Mouse (Mus musculus) stomach, embryonic 14.5 days (tissue): ENCODE results near the gene Lsm11. TPM values are rescaled to one million over a fixed set of nuclear protein-coding genes. Genes with fewer than 3 reads are reported as not detected.

ENCODE experiments used
- ATAC-seq: fragments of 200-750 bp; cut with Nextera tagmentation; 2 replicates; pipeline ENCODE4 v1.8.0; 2017; ENCODE audit warnings: low read depth, moderate TSS enrichment; ENCODE audit not compliant: insufficient number of reproducible peaks, insufficient read depth, low FRiP score
- H3K27ac ChIP-seq: fragments of 300-500 bp; sonication (generic); 2 replicates; pipeline ENCODE4 v1.5.1; 2014; ENCODE audit warnings: mild to moderate bottlenecking, low read length, moderate library complexity, mixed read lengths
- H3K27me3 ChIP-seq: fragments of 300-500 bp; sonication (generic); 2 replicates; pipeline ENCODE4 v1.6.1; 2014; ENCODE audit warnings: low read length, control low read depth, mixed read lengths; ENCODE audit not compliant: control insufficient read depth, insufficient read depth
- H3K36me3 ChIP-seq: fragments of 300-500 bp; sonication (generic); 2 replicates; pipeline ENCODE4 v1.6.1; 2014; ENCODE audit warnings: mild to moderate bottlenecking, control low read depth, low read length, moderate library complexity, mixed read lengths; ENCODE audit not compliant: control insufficient read depth, insufficient read depth
- H3K4me1 ChIP-seq: fragments of 300-500 bp; sonication (generic); 2 replicates; pipeline ENCODE4 v1.6.1; 2014; ENCODE audit warnings: low read length, control low read depth, mixed read lengths; ENCODE audit not compliant: control insufficient read depth, insufficient read depth
- H3K4me2 ChIP-seq: fragments of 300-500 bp; sonication (generic); replicated peaks from 2 replicates; pipeline ENCODE4 v1.6.1; 2014; ENCODE audit warnings: low read depth, low read length, control low read depth
- H3K4me3 ChIP-seq: fragments of 300-500 bp; sonication (generic); 2 replicates; pipeline ENCODE4 v1.5.1; 2014; ENCODE audit warnings: low read depth, low read length, control low read depth
- H3K9ac ChIP-seq: fragments of 300-500 bp; sonication (generic); replicated peaks from 2 replicates; pipeline ENCODE4 v1.6.1; 2014; ENCODE audit warnings: low read depth, mild to moderate bottlenecking, control low read depth, low read length, moderate library complexity, mixed read lengths
- H3K9me3 ChIP-seq: fragments of 300-500 bp; sonication (generic); 2 replicates; pipeline ENCODE4 v1.6.1; 2016; ENCODE audit warnings: low read depth, low read length, control low read depth; ENCODE audit not compliant: control insufficient read depth
- WGBS: fragments of 180-500 bp; shearing (Covaris S2); extraction: QIAGEN DNeasy Blood & Tissue Kit; methylation state at CpG from one replicate; pipeline ENCODE4 v1.1.7; 2014; 5-methylcytosine and 5-hydroxymethylcytosine counted together
- polyA plus RNA-seq: library from polyadenylated mRNA; unstranded; fragments of >200 nt; fragmentation: Nextera tagmentation; extraction: Ambion mirVana; gene quantifications from 2 replicates; pipeline ENCODE4 v1.2.1, GENCODE M21; 2014

Gene Lsm11
- polyA plus RNA-seq: 9.2 and 9.9 TPM in 2 replicates

GRCm38 (mm10) chr11:45944643-45945156 lies at the start of gene Lsm11:
Gene Lsm11, minus strand, starts transcription at chr11:45944935.
- peak within 1 kb of the TSS; percentile 93 for H3K4me3 ChIP-seq
- ATAC-seq: peak; percentile 91
- peaks cover 7% of the 10 kb centered on the region; the same call in 1 of the 2 replicates for H3K36me3 ChIP-seq
- peaks cover 4% of the 10 kb centered on the region; the same call in 1 of the 2 replicates for H3K4me1 ChIP-seq
- no peaks in the 10 kb centered on the region for H3K9me3 ChIP-seq
- WGBS: under 1% methylated on average over 55 of the region's 55 CpGs
- H3K27me3 ChIP-seq: no peaks in the 10 kb centered on the region
- peak within 1 kb of the TSS; percentile 71 for H3K4me2 ChIP-seq
- peak within 1 kb of the TSS; percentile 27; the same call in 1 of the 2 replicates for H3K27ac ChIP-seq
- peak within 1 kb of the TSS; percentile 85 for H3K9ac ChIP-seq

GRCm38 (mm10) chr11:45992087-45992486 lies 47.4 kb upstream of the Lsm11 start:
- WGBS: 41% methylated on average over 13 of the region's 13 CpGs
- no peak for ATAC-seq
- H3K4me3 ChIP-seq: peak overlapping the region; percentile 17; the same call in 1 of the 2 replicates
- H3K4me2 ChIP-seq: peak overlapping the region; percentile 42
- no peak overlapping the region for H3K9ac ChIP-seq
- H3K4me1 ChIP-seq: no peaks in the 10 kb centered on the region
- no peaks in the 10 kb centered on the region for H3K9me3 ChIP-seq
- no peak overlapping the region for H3K27ac ChIP-seq
- H3K36me3 ChIP-seq: no peaks in the 10 kb centered on the region
- no peaks in the 10 kb centered on the region for H3K27me3 ChIP-seq

- Histone ChIP-seq H3K9me3 (no peaks in the 10 kb centered on the region), H3K27me3 (no peaks in the 10 kb centered on the region), H3K27ac (no peak overlapping the region), H3K4me3 (peak overlapping the region; percentile 17; the same call in 1 of the 2 replicates), H3K36me3 (no peaks in the 10 kb centered on the region), H3K9ac (no peak overlapping the region), H3K4me1 (no peaks in the 10 kb centered on the region), H3K4me2 (peak overlapping the region; percentile 42)
- WGBS: 6% methylated on average over 16 of the region's 16 CpGs
- ATAC-seq: peak; percentile 74; the same call in 1 of the 2 replicates
These were observed 46.9 kb upstream of the Lsm11 start for GRCm38 (mm10) chr11:45991604-45992003.

- ATAC-seq: 0 out of 2 replicates have a peak, but pooled peaks have one; percentile 26
- H3K27ac ChIP-seq: 0 out of 2 replicates have a peak overlapping the region, but pooled peaks have one; percentile 39
These were observed 36.1 kb upstream of the Lsm11 start for GRCm38 (mm10) chr11:45980893-45981253.

GRCm38 (mm10) chr11:45979946-45980892 lies 35.5 kb upstream of the Lsm11 start, which contains the start of gene Sox30:
Gene Sox30, plus strand, starts transcription at chr11:45980310.
- no peaks in the 10 kb centered on the region for H3K27me3 ChIP-seq
- peak within 1 kb of the TSS; percentile 47 for H3K4me3 ChIP-seq
- H3K36me3 ChIP-seq: no peaks in the 10 kb centered on the region
- peak within 1 kb of the TSS; percentile 71 for H3K4me2 ChIP-seq
- ATAC-seq: peak; percentile 90
- 12% methylated on average over 90 of the region's 115 CpGs for WGBS
- peak within 1 kb of the TSS; percentile 39; the same call in 1 of the 2 replicates for H3K27ac ChIP-seq
- peak within 1 kb of the TSS; percentile 76 for H3K9ac ChIP-seq
- H3K9me3 ChIP-seq: peaks cover 4% of the 10 kb centered on the region; the same call in 1 of the 2 replicates
- no peaks in the 10 kb centered on the region for H3K4me1 ChIP-seq

More at GRCm38 (mm10) chr11:45980893-45981253, 36.1 kb upstream of the Lsm11 start:
- Histone ChIP-seq H3K4me3 (peak overlapping the region; percentile 47), H3K4me1 (no peaks in the 10 kb centered on the region), H3K27me3 (no peaks in the 10 kb centered on the region), H3K4me2 (peak overlapping the region; percentile 71), H3K36me3 (no peaks in the 10 kb centered on the region), H3K9me3 (peaks cover 4% of the 10 kb centered on the region; the same call in 1 of the 2 replicates), H3K9ac (peak overlapping the region; percentile 76; the same call in 1 of the 2 replicates)
- WGBS: 41% methylated on average over 19 of the region's 19 CpGs

GRCm38 (mm10) chr11:45976061-45976460 lies 31.3 kb upstream of the Lsm11 start:
- 75% methylated on average over 3 of the region's 3 CpGs for WGBS
- H3K9ac ChIP-seq: no peak overlapping the region
- H3K4me3 ChIP-seq: no peak overlapping the region
- no peak overlapping the region for H3K27ac ChIP-seq
- peaks cover 4% of the 10 kb centered on the region; the same call in 1 of the 2 replicates for H3K9me3 ChIP-seq
- no peaks in the 10 kb centered on the region for H3K4me1 ChIP-seq
- no peak overlapping the region for H3K4me2 ChIP-seq
- no peaks in the 10 kb centered on the region for H3K36me3 ChIP-seq
- H3K27me3 ChIP-seq: no peaks in the 10 kb centered on the region
- no peak for ATAC-seq

- H3K4me1 ChIP-seq: no peaks in the 10 kb centered on the region
- no peaks in the 10 kb centered on the region for H3K9me3 ChIP-seq
- H3K4me3 ChIP-seq: no peak overlapping the region
- no peak overlapping the region for H3K27ac ChIP-seq
- no peaks in the 10 kb centered on the region for H3K36me3 ChIP-seq
- WGBS: 89% methylated on average over 8 of the region's 8 CpGs
- no peak for ATAC-seq
- H3K9ac ChIP-seq: no peak overlapping the region
- H3K4me2 ChIP-seq: no peak overlapping the region
- no peaks in the 10 kb centered on the region for H3K27me3 ChIP-seq
These were observed 29.7 kb upstream of the Lsm11 start for GRCm38 (mm10) chr11:45974466-45974865.

GRCm38 (mm10) chr11:45973635-45974034 lies 28.9 kb upstream of the Lsm11 start:
- Histone ChIP-seq H3K9ac (no peak overlapping the region), H3K27ac (no peak overlapping the region), H3K9me3 (no peaks in the 10 kb centered on the region), H3K4me3 (no peak overlapping the region), H3K4me1 (no peaks in the 10 kb centered on the region), H3K36me3 (no peaks in the 10 kb centered on the region), H3K4me2 (no peak overlapping the region), H3K27me3 (no peaks in the 10 kb centered on the region)
- ATAC-seq: no peak
- 74% methylated on average over 5 of the region's 5 CpGs for WGBS
